Mouse (Mus musculus) megakaryocyte, embryonic 14.5 days (primary cell): ENCODE data around the gene Speer4c. TPM values are rescaled to one million over a fixed set of nuclear protein-coding genes. Genes with fewer than 3 reads are reported as not detected.
"Not testable (repeated sequence)": the region's sequence is repeated elsewhere in the genome, so short reads cannot be mapped to it uniquely, and the experiment has no call there.

Experiments used
- H3K27me3 ChIP-seq: replicated peaks from 2 replicates; pipeline ENCODE3; 2012; ENCODE audit warnings: inconsistent platforms
- H3K36me3 ChIP-seq: replicated peaks from 2 replicates; pipeline ENCODE3; 2012; ENCODE audit warnings: low read length, inconsistent platforms, mixed read lengths
- H3K4me1 ChIP-seq: 2 replicates; pipeline ENCODE4 v1.6.1; 2012; ENCODE audit warnings: inconsistent platforms
- H3K4me3 ChIP-seq: replicated peaks from 2 replicates; pipeline ENCODE3; 2012; ENCODE audit warnings: moderate library complexity, mild to moderate bottlenecking, inconsistent platforms
- H3K9me3 ChIP-seq: 2 replicates; pipeline ENCODE4 v1.6.1; 2012; ENCODE audit warnings: inconsistent platforms
- polyA plus RNA-seq: library from polyadenylated mRNA; stranded (reverse); fragments of >175 nt; gene quantifications from 2 replicates; pipeline ENCODE4 v1.2.3, GENCODE M21; 2012; ENCODE audit warnings: low replicate concordance; ENCODE audit not compliant: insufficient read depth

The Speer4c gene
- polyA plus RNA-seq, 1 experiment = not detected

GRCm38 (mm10) chr5:15674429-15675244 lies 39.4 kb downstream of the Speer4c start:
- H3K9me3 ChIP-seq = peaks cover 10% of the 10 kb centered on the region
- H3K36me3 ChIP-seq, H3K27me3 ChIP-seq: not testable (repeated sequence)

GRCm38 (mm10) chr5:15673989-15674388 lies 40.1 kb downstream of the Speer4c start:
- H3K4me1 ChIP-seq, H3K9me3 ChIP-seq, H3K4me3 ChIP-seq, H3K27me3 ChIP-seq, H3K36me3 ChIP-seq: not testable (repeated sequence)

More at GRCm38 (mm10) chr5:15674429-15675244, 39.4 kb downstream of the Speer4c start:
- H3K4me1 ChIP-seq, H3K4me3 ChIP-seq: not testable (repeated sequence)

- H3K27me3 ChIP-seq, H3K4me3 ChIP-seq, H3K4me1 ChIP-seq, H3K36me3 ChIP-seq, H3K9me3 ChIP-seq: not testable (repeated sequence)
These were observed 43.3 kb downstream of the Speer4c start for GRCm38 (mm10) chr5:15670789-15671188.

GRCm38 (mm10) chr5:15663847-15664246 lies 50.2 kb downstream of the Speer4c start:
- H3K4me1 ChIP-seq, H3K4me3 ChIP-seq, H3K36me3 ChIP-seq, H3K27me3 ChIP-seq, H3K9me3 ChIP-seq: not testable (repeated sequence)

Other genes with a start within 250 kb of the Speer4c start
- not detected in 2 replicates for gene Gm21149, start 237.7 kb downstream of the Speer4c start, polyA plus RNA-seq
- not detected in 2 replicates for gene Gm21190, start 185.0 kb downstream of the Speer4c start, polyA plus RNA-seq
- gene Gm21083, start 136.9 kb downstream of the Speer4c start, polyA plus RNA-seq = not detected in 2 replicates
- gene Speer4d, start 95.2 kb downstream of the Speer4c start, polyA plus RNA-seq = not detected in 2 replicates
- not detected in 2 replicates for gene 4930572O03Rik, start 57.2 kb downstream of the Speer4c start, polyA plus RNA-seq
- gene Cacna2d1, start 220.4 kb upstream of the Speer4c start, polyA plus RNA-seq = not detected in 2 replicates